Mouse (Mus musculus) megakaryocyte, embryonic 14.5 days (primary cell): ENCODE measurements around the gene Mical2. TPM values are rescaled to one million over a fixed set of nuclear protein-coding genes. Genes with fewer than 3 reads are reported as not detected.

ENCODE experiments used
- H3K27me3 ChIP-seq: replicated peaks from 2 replicates; pipeline ENCODE3; 2012; ENCODE audit warnings: inconsistent platforms
- H3K36me3 ChIP-seq: replicated peaks from 2 replicates; pipeline ENCODE3; 2012; ENCODE audit warnings: low read length, inconsistent platforms, mixed read lengths
- H3K4me1 ChIP-seq: 2 replicates; pipeline ENCODE4 v1.6.1; 2012; ENCODE audit warnings: inconsistent platforms
- H3K4me3 ChIP-seq: replicated peaks from 2 replicates; pipeline ENCODE3; 2012; ENCODE audit warnings: moderate library complexity, mild to moderate bottlenecking, inconsistent platforms
- H3K9me3 ChIP-seq: 2 replicates; pipeline ENCODE4 v1.6.1; 2012; ENCODE audit warnings: inconsistent platforms
- FLI1 ChIP-seq: IDR thresholded peaks from 2 replicates; pipeline ENCODE4 v1.6.1; 2012; ENCODE audit warnings: low read length, inconsistent platforms, mixed read lengths
- GATA1 ChIP-seq: IDR thresholded peaks from 3 replicates; pipeline ENCODE4 v1.6.1; 2012; ENCODE audit warnings: mixed read lengths, low read length, inconsistent platforms, borderline replicate concordance
- polyA plus RNA-seq: library from polyadenylated mRNA; stranded (reverse); fragments of >175 nt; gene quantifications from 2 replicates; pipeline ENCODE4 v1.2.3, GENCODE M21; 2012; ENCODE audit warnings: low replicate concordance; ENCODE audit not compliant: insufficient read depth

The Mical2 gene
- polyA plus RNA-seq, 1 experiment, result 0.22 TPM

GRCm38 (mm10) chr7:112227266-112227562 is 1.6 kb downstream of the Mical2 start:
- TF ChIP-seq GATA1 (no peak), FLI1 (no peak)
- Histone ChIP-seq H3K36me3 (no peaks in the 10 kb centered on the region), H3K27me3 (peaks cover 61% of the 10 kb centered on the region), H3K4me3 (no peak overlapping the region), H3K4me1 (peaks cover 18% of the 10 kb centered on the region), H3K9me3 (no peaks in the 10 kb centered on the region)

- TF ChIP-seq FLI1 (no peak), GATA1 (no peak)
- Histone ChIP-seq H3K4me1 (peaks cover 18% of the 10 kb centered on the region), H3K36me3 (no peaks in the 10 kb centered on the region), H3K4me3 (no peak overlapping the region), H3K9me3 (no peaks in the 10 kb centered on the region), H3K27me3 (peaks cover 49% of the 10 kb centered on the region)
Measured at GRCm38 (mm10) chr7:112228827-112229498, 3.3 kb downstream of the Mical2 start.

GRCm38 (mm10) chr7:112231731-112232130 is 6.1 kb downstream of the Mical2 start:
- Histone ChIP-seq H3K27me3 (peaks cover 26% of the 10 kb centered on the region), H3K4me3 (no peak overlapping the region), H3K36me3 (no peaks in the 10 kb centered on the region), H3K9me3 (no peaks in the 10 kb centered on the region), H3K4me1 (peaks cover 1% of the 10 kb centered on the region; the same call in 1 of the 2 replicates)
- no peak for TF ChIP-seq GATA1
- no peak for TF ChIP-seq FLI1

GRCm38 (mm10) chr7:112233345-112234005 is 7.8 kb downstream of the Mical2 start:
- Histone ChIP-seq H3K4me1 (peaks cover 5% of the 10 kb centered on the region), H3K9me3 (no peaks in the 10 kb centered on the region), H3K36me3 (no peaks in the 10 kb centered on the region), H3K27me3 (peaks cover 14% of the 10 kb centered on the region), H3K4me3 (no peak overlapping the region)
- TF ChIP-seq GATA1 (no peak), FLI1 (no peak)

- no peaks in the 10 kb centered on the region for H3K36me3 ChIP-seq
- no peak overlapping the region for H3K4me3 ChIP-seq
- H3K9me3 ChIP-seq, result no peaks in the 10 kb centered on the region
- H3K4me1 ChIP-seq, result peaks cover 5% of the 10 kb centered on the region
- TF ChIP-seq FLI1 (no peak), GATA1 (no peak)
- H3K27me3 ChIP-seq, result peaks cover 8% of the 10 kb centered on the region
Measured at GRCm38 (mm10) chr7:112234410-112234809, 8.8 kb downstream of the Mical2 start.

GRCm38 (mm10) chr7:112235493-112235892 is 9.8 kb downstream of the Mical2 start:
- Histone ChIP-seq H3K9me3 (no peaks in the 10 kb centered on the region), H3K4me3 (no peak overlapping the region), H3K27me3 (peaks cover 8% of the 10 kb centered on the region), H3K36me3 (no peaks in the 10 kb centered on the region), H3K4me1 (peaks cover 5% of the 10 kb centered on the region)
- TF ChIP-seq FLI1 (no peak), GATA1 (no peak)

GRCm38 (mm10) chr7:112237211-112237610 is 11.6 kb downstream of the Mical2 start:
- Histone ChIP-seq H3K9me3 (no peaks in the 10 kb centered on the region), H3K36me3 (no peaks in the 10 kb centered on the region), H3K4me3 (no peak overlapping the region), H3K4me1 (peaks cover 8% of the 10 kb centered on the region), H3K27me3 (peaks cover 7% of the 10 kb centered on the region)
- TF ChIP-seq FLI1 (no peak), GATA1 (no peak)

GRCm38 (mm10) chr7:112237868-112238267 is 12.2 kb downstream of the Mical2 start:
- peaks cover 8% of the 10 kb centered on the region for H3K4me1 ChIP-seq

GRCm38 (mm10) chr7:112238768-112239728 is 13.4 kb downstream of the Mical2 start:
- Histone ChIP-seq H3K4me3 (no peak overlapping the region), H3K36me3 (no peaks in the 10 kb centered on the region), H3K9me3 (peaks cover 5% of the 10 kb centered on the region), H3K27me3 (peaks cover 7% of the 10 kb centered on the region), H3K4me1 (peaks cover 8% of the 10 kb centered on the region)
- TF ChIP-seq GATA1 (no peak), FLI1 (no peak)

More at GRCm38 (mm10) chr7:112237868-112238267, 12.2 kb downstream of the Mical2 start:
- peaks cover 7% of the 10 kb centered on the region for H3K27me3 ChIP-seq
- TF ChIP-seq FLI1 (no peak), GATA1 (no peak)
- peaks cover 5% of the 10 kb centered on the region for H3K9me3 ChIP-seq
- no peaks in the 10 kb centered on the region for H3K36me3 ChIP-seq
- no peak overlapping the region for H3K4me3 ChIP-seq
